Mouse (Mus musculus): ENCODE data around the gene Ifrd1. TPM values are rescaled to one million over a fixed set of nuclear protein-coding genes. Genes with fewer than 3 reads are reported as not detected.
"Not testable (repeated sequence)": the region's sequence is repeated elsewhere in the genome, so short reads cannot be mapped to it uniquely, and the experiment has no call there.

Gene Ifrd1
- polyA plus RNA-seq, 1 experiment from 2014 or later: 108 TPM

GRCm38 (mm10) chr12:40257226-40257625 is 8.9 kb upstream of the Ifrd1 start:
- no peak overlapping the region for H3K9ac ChIP-seq
- WGBS: 2% methylated on average over 8 of the region's 8 CpGs
- H3K9me3 ChIP-seq (replicated peaks): no peaks in the 10 kb centered on the region
- no peaks in the 10 kb centered on the region for H3K27me3 ChIP-seq
- H3K4me1 ChIP-seq: no peaks in the 10 kb centered on the region
- H3K4me2 ChIP-seq (replicated peaks): no peak overlapping the region
- 0 out of 2 replicates have a peak, but pooled peaks have one; percentile 54 for ATAC-seq (ENCODE audit: insufficient number of reproducible peaks, low FRiP score, low TSS enrichment, low read depth)
- no peaks in the 10 kb centered on the region for H3K36me3 ChIP-seq
- no peak overlapping the region for H3K4me3 ChIP-seq (replicated peaks)
- no peak overlapping the region for H3K27ac ChIP-seq (replicated peaks)

- H3K27me3 ChIP-seq: no peaks in the 10 kb centered on the region
- no peak overlapping the region for H3K4me3 ChIP-seq (replicated peaks)
- H3K4me2 ChIP-seq (replicated peaks): no peak overlapping the region
- H3K27ac ChIP-seq (replicated peaks): no peak overlapping the region
- no peak overlapping the region for H3K9ac ChIP-seq
- H3K4me1 ChIP-seq: no peaks in the 10 kb centered on the region
- WGBS: 84% methylated on average over 2 of the region's 2 CpGs
- no peaks in the 10 kb centered on the region for H3K9me3 ChIP-seq (replicated peaks)
- H3K36me3 ChIP-seq: no peaks in the 10 kb centered on the region
- no peak for ATAC-seq (ENCODE audit: insufficient number of reproducible peaks, low FRiP score, low TSS enrichment, low read depth)
These were observed 8.2 kb upstream of the Ifrd1 start for GRCm38 (mm10) chr12:40256543-40256942.

- H3K9me3 ChIP-seq (replicated peaks): no peaks in the 10 kb centered on the region
- no peak overlapping the region for H3K4me2 ChIP-seq (replicated peaks)
- no peak for ATAC-seq (ENCODE audit: insufficient number of reproducible peaks, low FRiP score, low TSS enrichment, low read depth)
- H3K27me3 ChIP-seq: no peaks in the 10 kb centered on the region
- no peaks in the 10 kb centered on the region for H3K36me3 ChIP-seq
- H3K27ac ChIP-seq (replicated peaks): no peak overlapping the region
- no peak overlapping the region for H3K4me3 ChIP-seq (replicated peaks)
- H3K4me1 ChIP-seq: no peaks in the 10 kb centered on the region
- no peak overlapping the region for H3K9ac ChIP-seq
These were observed 7.7 kb upstream of the Ifrd1 start for GRCm38 (mm10) chr12:40256033-40256432.

- H3K4me3 ChIP-seq (replicated peaks); H3K4me2 ChIP-seq (replicated peaks); H3K4me1 ChIP-seq; ATAC-seq (ENCODE audit: insufficient number of reproducible peaks, low FRiP score, low TSS enrichment, low read depth); H3K9ac ChIP-seq; H3K9me3 ChIP-seq (replicated peaks); H3K27me3 ChIP-seq; H3K27ac ChIP-seq (replicated peaks); H3K36me3 ChIP-seq: not testable (repeated sequence)
- 86% methylated on average over 4 of the region's 4 CpGs for WGBS
These were observed 7.0 kb upstream of the Ifrd1 start for GRCm38 (mm10) chr12:40255310-40255709.

GRCm38 (mm10) chr12:40254729-40255128 is 6.4 kb upstream of the Ifrd1 start:
- no peak overlapping the region for H3K4me3 ChIP-seq (replicated peaks)
- H3K4me1 ChIP-seq: no peaks in the 10 kb centered on the region
- H3K27ac ChIP-seq (replicated peaks): no peak overlapping the region
- H3K4me2 ChIP-seq (replicated peaks): no peak overlapping the region
- H3K9ac ChIP-seq: no peak overlapping the region
- 82% methylated on average over 11 of the region's 11 CpGs for WGBS
- no peaks in the 10 kb centered on the region for H3K27me3 ChIP-seq
- no peak for ATAC-seq (ENCODE audit: insufficient number of reproducible peaks, low FRiP score, low TSS enrichment, low read depth)
- no peaks in the 10 kb centered on the region for H3K9me3 ChIP-seq (replicated peaks)
- no peaks in the 10 kb centered on the region for H3K36me3 ChIP-seq

GRCm38 (mm10) chr12:40253241-40253640 is 4.9 kb upstream of the Ifrd1 start:
- no peaks in the 10 kb centered on the region for H3K36me3 ChIP-seq
- WGBS: 65% methylated on average over 5 of the region's 5 CpGs
- H3K4me2 ChIP-seq (replicated peaks): no peak overlapping the region
- H3K27ac ChIP-seq (replicated peaks): no peak overlapping the region
- ATAC-seq (ENCODE audit: insufficient number of reproducible peaks, low FRiP score, low TSS enrichment, low read depth): no peak
- no peak overlapping the region for H3K4me3 ChIP-seq (replicated peaks)
- H3K9me3 ChIP-seq (replicated peaks): no peaks in the 10 kb centered on the region
- no peak overlapping the region for H3K9ac ChIP-seq
- no peaks in the 10 kb centered on the region for H3K4me1 ChIP-seq
- no peaks in the 10 kb centered on the region for H3K27me3 ChIP-seq

GRCm38 (mm10) chr12:40250256-40250655 is 2.0 kb upstream of the Ifrd1 start:
- Histone ChIP-seq H3K4me3 (replicated peaks) (no peak overlapping the region), H3K9ac (no peak overlapping the region), H3K27me3 (no peaks in the 10 kb centered on the region), H3K36me3 (no peaks in the 10 kb centered on the region), H3K9me3 (replicated peaks) (no peaks in the 10 kb centered on the region), H3K4me2 (replicated peaks) (no peak overlapping the region), H3K4me1 (no peaks in the 10 kb centered on the region), H3K27ac (replicated peaks) (no peak overlapping the region)
- ATAC-seq (ENCODE audit: insufficient number of reproducible peaks, low FRiP score, low TSS enrichment, low read depth): no peak

- no peak overlapping the region for H3K27ac ChIP-seq (replicated peaks)
- H3K4me1 ChIP-seq: no peaks in the 10 kb centered on the region
- no peaks in the 10 kb centered on the region for H3K9me3 ChIP-seq (replicated peaks)
- no peaks in the 10 kb centered on the region for H3K36me3 ChIP-seq
- WGBS: 83% methylated on average over 6 of the region's 6 CpGs
- H3K9ac ChIP-seq: no peak overlapping the region
- no peaks in the 10 kb centered on the region for H3K27me3 ChIP-seq
- no peak overlapping the region for H3K4me2 ChIP-seq (replicated peaks)
- no peak for ATAC-seq (ENCODE audit: insufficient number of reproducible peaks, low FRiP score, low TSS enrichment, low read depth)
- no peak overlapping the region for H3K4me3 ChIP-seq (replicated peaks)
These were observed 328 bp downstream of the Ifrd1 start for GRCm38 (mm10) chr12:40247976-40248375.

GRCm38 (mm10) chr12:40247384-40247783 is 920 bp downstream of the Ifrd1 start:
- no peak for ATAC-seq (ENCODE audit: insufficient number of reproducible peaks, low FRiP score, low TSS enrichment, low read depth)
- H3K4me3 ChIP-seq (replicated peaks): no peak overlapping the region
- H3K27ac ChIP-seq (replicated peaks): no peak overlapping the region
- no peak overlapping the region for H3K9ac ChIP-seq
- 58% methylated on average over 4 of the region's 4 CpGs for WGBS
- H3K36me3 ChIP-seq: no peaks in the 10 kb centered on the region
- no peaks in the 10 kb centered on the region for H3K9me3 ChIP-seq (replicated peaks)
- no peaks in the 10 kb centered on the region for H3K27me3 ChIP-seq
- H3K4me2 ChIP-seq (replicated peaks): no peak overlapping the region
- H3K4me1 ChIP-seq: no peaks in the 10 kb centered on the region

- Histone ChIP-seq H3K4me3 (replicated peaks) (no peak overlapping the region), H3K4me1 (no peaks in the 10 kb centered on the region), H3K36me3 (no peaks in the 10 kb centered on the region), H3K9me3 (replicated peaks) (no peaks in the 10 kb centered on the region), H3K27me3 (no peaks in the 10 kb centered on the region), H3K27ac (replicated peaks) (no peak overlapping the region), H3K9ac (no peak overlapping the region), H3K4me2 (replicated peaks) (no peak overlapping the region)
- WGBS: 88% methylated on average over 7 of the region's 7 CpGs
- no peak for ATAC-seq (ENCODE audit: insufficient number of reproducible peaks, low FRiP score, low TSS enrichment, low read depth)
These were observed 2.8 kb downstream of the Ifrd1 start for GRCm38 (mm10) chr12:40245434-40245970.

- 84% methylated on average over 5 of the region's 5 CpGs for WGBS
- Histone ChIP-seq H3K4me2 (replicated peaks) (no peak overlapping the region), H3K4me3 (replicated peaks) (no peak overlapping the region), H3K9me3 (replicated peaks) (no peaks in the 10 kb centered on the region), H3K4me1 (no peaks in the 10 kb centered on the region), H3K9ac (no peak overlapping the region), H3K36me3 (no peaks in the 10 kb centered on the region), H3K27ac (replicated peaks) (no peak overlapping the region), H3K27me3 (no peaks in the 10 kb centered on the region)
- ATAC-seq (ENCODE audit: insufficient number of reproducible peaks, low FRiP score, low TSS enrichment, low read depth): no peak
These were observed 3.4 kb downstream of the Ifrd1 start for GRCm38 (mm10) chr12:40244926-40245325.

GRCm38 (mm10) chr12:40243821-40244221 is 4.5 kb downstream of the Ifrd1 start:
- H3K9me3 ChIP-seq (replicated peaks): no peaks in the 10 kb centered on the region
- no peaks in the 10 kb centered on the region for H3K4me1 ChIP-seq
- no peak overlapping the region for H3K4me3 ChIP-seq (replicated peaks)
- H3K27me3 ChIP-seq: no peaks in the 10 kb centered on the region
- no peak for ATAC-seq (ENCODE audit: insufficient number of reproducible peaks, low FRiP score, low TSS enrichment, low read depth)
- H3K27ac ChIP-seq (replicated peaks): no peak overlapping the region
- H3K9ac ChIP-seq: no peak overlapping the region
- no peaks in the 10 kb centered on the region for H3K36me3 ChIP-seq
- 44% methylated on average over 11 of the region's 11 CpGs for WGBS
- H3K4me2 ChIP-seq (replicated peaks): no peak overlapping the region
